Mouse (Mus musculus) left cerebral cortex, adult 8-10 months (tissue): ENCODE measurements at regions not wholly inside any gene's neighbourhood (a gene's known extent, or its start where the extent isn't known, plus 50 kb on each side); places are given as distances from the start of the nearest gene placed in this dataset.
"Not testable (repeated sequence)": the region's sequence is repeated elsewhere in the genome, so short reads cannot be mapped to it uniquely, and the experiment has no call there.

Experiments used
- DNase-seq, 2 experiments: peaks; one replicate each; pipeline ENCODE4 v3.0.0; 2022; ENCODE audit warnings: low spot score in 2 of 2

- DNase-seq: not testable (repeated sequence)
Observed at GRCm38 (mm10) chr12:77526581-77526980, 288.7 kb downstream of the Fut8 start.

GRCm38 (mm10) chr12:77527499-77527898, 289.6 kb downstream of the Fut8 start:
- DNase-seq: no peak

GRCm38 (mm10) chr12:77527953-77528865, 290.3 kb downstream of the Fut8 start:
- DNase-seq: peak in 1 of 2 experiments; percentile 0

DNA sequence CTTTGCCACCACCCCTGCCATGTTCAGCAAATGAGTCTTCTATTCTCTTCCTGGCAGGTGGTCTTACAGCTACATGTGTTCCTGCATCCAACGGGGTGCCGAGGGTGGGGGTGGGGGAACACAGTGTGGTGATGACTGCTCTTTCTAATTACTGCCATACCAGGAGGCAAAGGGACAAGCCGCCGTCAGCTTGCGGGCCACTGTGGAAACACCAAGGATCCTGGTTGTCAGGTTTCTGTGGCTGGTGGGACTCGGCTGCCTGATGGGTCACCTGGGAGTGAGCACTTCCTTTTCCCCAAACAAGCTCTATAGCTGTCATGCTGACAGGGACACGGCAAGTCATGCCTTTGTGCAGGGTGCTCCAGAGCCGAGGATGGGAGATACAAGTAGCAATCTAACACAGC, 290.9 kb downstream of the Fut8 start:
- no peak for DNase-seq

- no peak for DNase-seq
Observed at GRCm38 (mm10) chr12:77529414-77529813, 291.5 kb downstream of the Fut8 start.

DNA sequence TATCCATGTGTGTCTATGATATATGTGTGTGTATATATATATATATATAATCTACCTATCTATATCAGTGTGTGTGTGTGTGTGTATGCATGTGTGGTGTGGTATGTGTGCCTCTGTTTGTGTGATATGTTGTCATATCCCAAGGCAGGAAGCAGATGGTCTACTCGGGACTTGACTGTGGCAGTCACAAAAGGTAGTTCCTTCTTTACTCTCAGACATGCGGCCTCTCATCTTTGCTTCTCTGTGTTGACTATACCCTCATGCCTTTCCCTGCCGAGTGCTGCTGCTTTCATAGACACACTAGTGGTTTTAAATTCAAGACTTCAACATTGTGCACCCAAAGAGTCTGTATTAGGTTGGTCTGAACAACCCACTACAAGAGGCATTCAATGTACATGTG, 292.0 kb downstream of the Fut8 start:
- DNase-seq: no peak

- no peak for DNase-seq
Observed at GRCm38 (mm10) chr12:77531294-77531693, 293.4 kb downstream of the Fut8 start.

DNA sequence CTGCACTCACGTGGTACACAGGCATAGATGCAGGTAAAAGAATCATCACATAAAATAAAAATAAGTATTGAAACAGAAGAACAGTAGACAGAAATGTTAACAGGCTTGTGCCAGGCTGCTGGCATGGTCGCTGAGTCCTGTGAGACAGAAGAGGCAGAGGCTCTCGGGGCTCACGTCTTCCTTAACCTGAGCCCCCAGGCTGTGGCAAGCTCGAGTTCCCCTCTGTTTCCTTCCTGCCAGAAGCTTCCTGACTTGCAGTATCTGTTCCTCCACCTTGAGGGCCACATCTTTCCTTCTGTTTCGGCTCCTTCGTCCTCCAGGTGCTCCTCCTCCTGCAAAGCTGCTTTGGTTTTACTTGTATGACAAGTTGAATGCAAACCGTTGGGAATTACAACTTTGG, 294.6 kb downstream of the Fut8 start:
- DNase-seq: no peak

- DNase-seq: no peak
Observed at GRCm38 (mm10) chr12:77533606-77534005, 295.7 kb downstream of the Fut8 start.

DNA sequence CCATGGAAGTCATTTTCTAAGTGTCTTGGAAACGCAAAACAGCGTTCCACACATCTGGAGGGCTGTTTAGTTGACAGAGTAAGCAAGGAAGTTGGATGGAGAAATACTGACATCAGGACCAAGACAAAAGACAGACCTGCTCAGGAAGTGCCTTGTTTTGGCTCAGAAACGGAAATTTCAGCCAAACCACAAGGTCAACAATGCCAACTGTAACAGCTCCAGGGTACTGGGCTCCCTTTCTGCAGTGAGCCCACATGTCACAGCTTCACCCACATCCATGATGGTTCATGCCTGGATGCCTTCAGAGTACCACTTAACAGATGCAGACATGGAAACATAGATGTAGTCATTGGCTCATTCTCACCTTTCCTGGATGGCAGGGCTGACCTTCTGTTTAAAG, 296.2 kb downstream of the Fut8 start:
- DNase-seq: no peak

DNA sequence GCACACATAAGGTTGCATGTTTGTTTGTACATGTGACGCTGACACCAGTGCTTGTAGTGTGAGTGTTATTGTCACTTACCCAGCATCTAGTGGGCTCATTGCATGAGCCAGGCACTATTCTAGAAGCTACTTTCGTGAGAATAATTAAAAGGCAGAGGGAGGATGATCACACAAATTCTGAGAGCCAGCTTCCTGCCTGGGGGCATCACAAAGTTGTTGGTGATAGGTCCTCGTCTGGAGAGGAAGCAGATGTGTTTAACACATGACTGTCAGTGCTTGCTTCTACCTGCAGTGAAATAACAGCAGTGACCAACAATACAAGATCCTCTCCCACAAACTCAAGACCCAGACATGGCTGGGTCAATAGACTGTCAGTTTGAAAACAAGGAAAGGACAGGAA, 297.2 kb downstream of the Fut8 start:
- no peak for DNase-seq

GRCm38 (mm10) chr12:77537139-77537848, 299.4 kb downstream of the Fut8 start:
- DNase-seq: no peak

- no peak for DNase-seq
Observed at GRCm38 (mm10) chr12:77539661-77540431, 301.9 kb downstream of the Fut8 start.

- DNase-seq: no peak
Observed at GRCm38 (mm10) chr12:77541051-77541765, 303.3 kb downstream of the Fut8 start.

- DNase-seq: no peak
Observed at GRCm38 (mm10) chr12:77541826-77542225, 303.9 kb downstream of the Fut8 start.

- no peak for DNase-seq
Observed at GRCm38 (mm10) chr12:77543651-77544050, 305.7 kb downstream of the Fut8 start.

DNA sequence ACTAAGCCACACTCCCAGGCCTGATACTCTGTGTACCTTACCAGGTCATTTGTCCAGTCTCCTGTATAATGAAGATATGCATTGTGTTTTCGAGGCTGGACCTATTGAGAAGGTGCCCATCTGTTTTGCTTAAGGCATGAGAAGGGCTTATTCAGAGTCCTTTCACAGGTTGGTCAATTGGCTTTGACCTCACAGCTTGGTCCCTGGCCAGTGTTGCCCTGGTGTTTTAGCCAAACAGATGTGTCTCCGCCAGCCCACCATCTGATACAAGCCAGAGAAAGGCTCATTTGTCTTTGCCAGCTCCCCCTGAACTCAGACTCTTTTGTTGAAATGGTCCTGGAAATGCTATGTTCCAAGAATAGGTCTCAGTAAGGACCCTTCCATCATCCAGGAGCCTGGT, 308.2 kb downstream of the Fut8 start:
- no peak for DNase-seq

DNA sequence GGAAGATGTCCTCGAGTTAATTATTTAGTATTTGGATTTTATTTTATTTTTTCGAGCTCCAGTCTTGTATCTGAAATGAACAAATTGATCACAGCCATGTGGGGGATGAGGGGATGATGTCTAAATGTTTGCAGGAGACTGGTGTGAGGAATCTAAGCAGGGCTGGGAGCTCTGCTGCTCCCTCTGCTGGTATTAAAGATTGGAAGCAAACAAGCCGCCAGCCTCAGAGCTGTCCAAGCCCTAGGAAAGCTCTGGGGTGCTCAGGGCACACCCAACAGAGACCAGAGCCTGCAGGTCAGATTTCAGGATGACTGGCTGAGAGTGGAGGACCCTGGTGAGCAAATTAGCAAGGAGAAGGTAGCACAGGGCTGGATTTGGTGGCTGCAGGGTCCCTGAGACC, 330.4 kb downstream of the Fut8 start:
- DNase-seq: no peak

DNA sequence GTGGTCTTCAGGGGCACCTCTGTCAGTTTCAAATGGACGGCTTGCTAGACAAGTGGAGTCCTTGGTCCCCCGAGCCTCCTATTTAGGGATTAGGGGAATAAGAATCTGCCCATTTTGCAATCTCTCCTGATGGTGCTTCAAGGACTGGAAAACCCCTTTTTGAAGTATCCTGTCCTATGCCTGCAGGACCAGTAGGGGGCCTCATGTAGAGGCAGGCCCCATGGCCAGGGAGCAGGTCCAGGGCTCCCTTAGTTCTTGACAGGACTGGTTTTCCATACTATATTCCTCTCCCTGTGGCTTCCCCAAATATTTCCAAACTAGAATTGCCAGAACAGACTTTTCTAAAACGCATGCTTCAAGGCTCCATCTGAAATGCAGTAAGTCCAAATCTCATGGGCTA, 332.6 kb downstream of the Fut8 start:
- DNase-seq: no peak

DNA sequence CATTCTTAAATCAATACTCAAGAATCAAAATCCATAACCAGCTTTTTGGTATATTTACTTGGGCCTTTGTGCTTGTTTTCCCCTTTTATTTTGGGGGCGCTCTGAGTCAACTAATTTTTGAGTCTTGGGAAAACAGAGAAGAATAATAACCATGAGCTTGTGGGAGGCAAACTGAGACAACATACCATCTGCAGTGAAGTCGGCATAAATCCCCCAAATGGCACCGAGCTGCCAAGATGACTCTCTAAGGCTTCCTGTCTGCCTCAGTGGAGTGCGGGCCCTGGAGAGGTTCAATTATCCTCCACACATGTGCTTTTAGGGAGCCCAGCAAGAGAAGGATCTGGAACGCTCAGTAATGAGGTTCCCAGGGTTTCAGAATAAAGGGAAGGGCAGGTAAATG, 333.1 kb downstream of the Fut8 start:
- DNase-seq: no peak

- DNase-seq: no peak
Observed at GRCm38 (mm10) chr12:77575046-77575445, 337.1 kb downstream of the Fut8 start.
